Mouse (Mus musculus): ENCODE results near the gene Gna15. TPM values are rescaled to one million over a fixed set of nuclear protein-coding genes. Genes with fewer than 3 reads are reported as not detected.

Gene Gna15
- total RNA-seq (2021), result 1 to 10 TPM; 1.1 to 1.8 TPM
- long read RNA-seq, experiment 1, result 0 reads
- long read RNA-seq, experiment 2, partial matches to known transcripts, result 0 of 3 reads
- long read RNA-seq, experiment 2, other reads (novel, unspliced or antisense), result 1 of 3 reads

DNA sequence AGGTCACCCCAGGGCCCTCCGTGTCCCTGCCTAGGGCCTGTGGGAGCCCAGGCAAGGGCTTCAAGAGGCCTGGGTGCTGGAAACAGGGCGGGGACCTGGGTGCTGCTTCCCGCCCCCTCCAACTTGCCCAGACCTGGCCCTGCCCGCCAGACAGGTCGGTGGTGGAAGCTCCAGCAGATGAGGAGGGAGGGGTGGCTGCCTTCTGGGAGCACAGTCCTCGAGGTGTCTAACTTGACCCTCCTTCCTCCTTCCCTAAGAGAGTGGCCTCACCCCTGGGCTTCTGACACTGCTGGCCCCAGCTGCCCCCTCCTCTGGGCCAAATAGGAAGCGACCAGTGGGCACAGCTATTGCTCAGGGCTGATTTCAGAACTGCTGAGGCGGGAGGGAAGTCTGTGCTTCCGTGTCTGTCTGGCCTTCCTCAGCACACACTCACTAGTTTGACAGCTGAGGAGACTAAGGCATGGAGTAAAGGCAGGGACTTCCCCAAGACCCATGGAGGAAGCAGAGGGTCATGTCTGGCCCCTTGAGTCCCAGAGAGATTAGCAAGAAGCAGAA, at the start of gene Gna15:
Gene Gna15 (minus strand): TSS at position 175 of the 555 bp plus-strand sequence.
- no peak for DNase-seq (ENCODE audit: low spot score in 2 of 2)

DNA sequence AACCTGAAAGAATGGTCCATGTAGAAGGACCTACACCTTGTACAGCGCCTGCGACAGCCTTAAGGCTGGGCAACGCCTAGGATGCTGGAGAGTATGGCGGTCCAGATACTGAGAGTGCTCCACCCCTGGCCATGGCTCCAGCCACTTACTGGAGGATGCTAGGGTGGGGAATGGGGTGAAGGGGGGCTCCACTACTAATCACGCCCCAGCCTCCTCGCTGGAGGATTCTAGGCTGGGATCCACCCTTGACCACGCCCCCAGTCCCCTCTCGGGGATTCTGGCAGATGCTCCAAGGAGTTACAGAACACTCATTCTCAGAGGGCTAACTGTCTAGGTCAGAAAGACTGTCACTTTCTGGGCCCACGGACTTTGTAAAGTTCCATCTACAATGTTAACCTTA, 49.0 kb upstream of the Gna15 start:
- DNase-seq (ENCODE audit: low spot score in 2 of 2), result peak in 1 of 2 experiments; percentile 45

DNA sequence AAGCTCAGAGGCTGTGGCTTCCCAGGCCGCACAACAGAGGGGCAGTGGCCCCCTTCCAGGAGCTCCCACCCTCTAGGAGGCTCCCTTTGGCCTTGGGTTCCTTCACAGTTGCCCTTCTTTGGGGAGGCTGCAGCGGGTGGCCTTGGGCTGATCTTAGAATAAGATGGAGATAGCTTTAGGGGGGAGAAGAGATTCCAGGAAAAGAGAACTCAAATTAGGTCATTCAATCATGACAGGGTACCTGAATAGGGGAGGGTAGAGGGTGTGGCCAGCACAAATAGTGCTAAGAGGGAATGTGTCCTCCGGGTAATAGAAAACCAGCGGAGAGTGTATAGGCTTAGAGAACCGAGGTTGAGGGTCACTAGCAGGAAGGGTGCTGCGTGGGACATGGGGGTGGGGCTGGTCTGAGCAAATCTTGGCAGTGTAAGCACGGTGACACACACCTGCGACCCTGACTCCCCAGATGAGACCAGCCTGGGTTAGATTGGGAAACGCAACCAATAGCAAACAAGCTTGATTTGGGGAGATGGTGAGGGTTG, 48.2 kb upstream of the Gna15 start:
- DNase-seq (ENCODE audit: low spot score in 2 of 2), result no peak

DNA sequence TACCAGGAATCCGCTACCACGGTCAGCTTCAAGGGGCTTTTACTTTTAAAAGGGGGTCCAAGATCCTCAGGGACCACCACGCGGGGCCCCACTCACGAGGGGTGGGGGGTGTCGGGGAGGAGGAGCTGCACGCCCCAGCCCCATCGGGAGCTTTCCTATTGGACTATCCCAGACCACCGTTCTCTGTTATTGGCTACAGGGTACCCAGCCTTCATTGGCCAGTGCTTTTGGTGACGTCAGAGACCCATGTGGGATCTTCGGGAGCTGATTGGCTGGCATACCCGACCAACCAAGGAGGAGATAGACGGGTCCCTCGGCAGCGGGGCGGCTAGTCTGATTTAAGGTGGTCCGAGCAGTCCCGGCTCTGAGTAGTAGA, 47.5 kb upstream of the Gna15 start:
- peak; percentile 95 to 97 for DNase-seq (ENCODE audit: low spot score in 2 of 2)

DNA sequence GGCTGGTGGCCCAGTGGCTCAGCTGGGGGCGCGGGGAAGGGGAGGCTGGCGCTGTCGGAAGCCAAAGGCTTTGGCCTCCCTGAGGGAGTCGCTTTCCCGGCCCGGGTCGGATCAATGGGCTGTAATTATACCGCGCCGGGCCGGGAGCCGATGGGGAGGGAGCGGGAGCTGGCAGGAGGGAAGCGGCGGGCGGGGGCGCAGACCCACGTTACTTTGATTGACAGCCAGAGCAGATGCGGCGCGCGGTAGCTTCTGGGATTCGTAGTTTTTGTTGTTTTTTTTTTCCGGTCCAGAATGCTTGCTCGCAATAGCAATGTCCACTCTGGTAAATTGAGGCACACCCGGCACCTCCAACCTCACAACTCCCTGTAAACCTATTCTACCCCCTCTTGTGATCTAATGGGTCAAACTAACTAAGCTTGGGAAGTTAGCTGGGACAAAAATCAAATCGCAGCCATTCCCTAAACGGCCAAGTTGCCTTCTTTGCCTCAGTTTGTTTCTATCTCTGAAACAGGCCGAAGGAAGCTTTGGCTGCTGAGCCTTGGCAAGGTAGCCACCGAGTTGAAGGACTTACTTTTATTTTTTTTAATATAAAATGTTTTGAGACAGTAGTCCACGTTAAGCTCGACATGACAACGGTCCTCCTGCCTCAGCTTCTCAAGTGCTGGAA, 46.9 kb upstream of the Gna15 start:
- peak; percentile 93 to 96 for DNase-seq (ENCODE audit: low spot score in 2 of 2)

DNA sequence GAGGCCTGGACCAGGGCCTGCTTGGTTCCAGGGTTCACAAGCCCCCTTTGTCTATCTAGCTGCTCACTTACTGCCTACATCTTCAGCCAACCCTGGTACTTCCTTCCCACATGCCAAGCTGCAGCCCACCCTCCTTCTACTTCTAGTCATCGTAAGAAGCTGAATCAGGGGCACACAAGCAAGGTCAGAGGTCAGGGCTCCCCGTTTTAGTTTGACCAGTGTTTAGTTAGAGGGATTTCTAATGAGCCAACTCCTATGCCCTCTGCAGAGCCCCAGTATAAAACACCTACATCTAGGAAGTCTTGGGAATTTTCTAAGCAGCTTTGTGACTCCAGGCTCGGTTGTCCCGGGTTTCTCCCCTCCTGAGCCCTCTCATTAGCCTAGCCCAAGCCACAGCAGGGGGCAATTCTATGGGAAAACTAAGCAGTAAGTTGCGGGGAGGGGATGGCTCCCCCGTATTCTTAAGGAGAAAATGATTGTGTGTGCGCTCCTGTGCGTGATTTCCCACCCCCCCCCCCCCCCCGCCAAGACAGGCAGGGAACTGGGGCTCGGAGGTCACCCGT, 46.3 kb upstream of the Gna15 start:
- DNase-seq (ENCODE audit: low spot score in 2 of 2), result no peak

DNA sequence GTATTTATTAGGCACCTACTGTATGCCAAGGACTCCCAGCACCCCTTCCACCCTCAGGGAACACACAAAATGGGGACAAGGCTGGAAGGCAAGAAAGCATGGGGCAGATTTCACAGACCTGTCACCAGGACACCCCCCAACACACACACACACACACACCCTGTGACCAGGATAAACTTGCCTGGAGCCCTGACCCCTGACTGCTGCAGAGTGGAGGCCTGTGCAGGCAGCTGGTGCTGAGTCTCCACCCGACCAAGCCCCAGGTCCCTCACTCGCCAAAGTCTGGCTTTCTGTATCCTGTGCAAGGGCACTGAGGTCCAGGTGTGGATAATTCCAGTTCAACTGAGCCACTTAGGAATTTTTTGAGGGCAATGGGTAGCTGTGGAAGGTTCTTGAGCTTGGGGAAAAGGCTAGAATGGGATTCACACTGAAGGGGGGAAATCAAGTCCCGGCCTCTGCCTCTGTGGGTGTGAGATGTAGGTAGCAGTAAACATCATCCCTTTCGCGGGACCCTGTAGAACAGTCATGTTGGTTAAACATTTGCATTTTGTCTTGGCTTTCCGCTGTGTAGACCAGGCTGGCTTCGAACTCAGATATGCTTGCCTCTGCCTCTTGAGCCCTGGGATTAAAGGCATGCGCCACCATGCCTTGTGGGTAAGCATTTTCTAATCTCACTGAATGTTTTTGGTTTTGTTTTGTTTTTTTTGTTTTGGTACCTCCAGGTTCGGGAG, 45.6 kb upstream of the Gna15 start:
- no peak for DNase-seq (ENCODE audit: low spot score in 2 of 2)

DNA sequence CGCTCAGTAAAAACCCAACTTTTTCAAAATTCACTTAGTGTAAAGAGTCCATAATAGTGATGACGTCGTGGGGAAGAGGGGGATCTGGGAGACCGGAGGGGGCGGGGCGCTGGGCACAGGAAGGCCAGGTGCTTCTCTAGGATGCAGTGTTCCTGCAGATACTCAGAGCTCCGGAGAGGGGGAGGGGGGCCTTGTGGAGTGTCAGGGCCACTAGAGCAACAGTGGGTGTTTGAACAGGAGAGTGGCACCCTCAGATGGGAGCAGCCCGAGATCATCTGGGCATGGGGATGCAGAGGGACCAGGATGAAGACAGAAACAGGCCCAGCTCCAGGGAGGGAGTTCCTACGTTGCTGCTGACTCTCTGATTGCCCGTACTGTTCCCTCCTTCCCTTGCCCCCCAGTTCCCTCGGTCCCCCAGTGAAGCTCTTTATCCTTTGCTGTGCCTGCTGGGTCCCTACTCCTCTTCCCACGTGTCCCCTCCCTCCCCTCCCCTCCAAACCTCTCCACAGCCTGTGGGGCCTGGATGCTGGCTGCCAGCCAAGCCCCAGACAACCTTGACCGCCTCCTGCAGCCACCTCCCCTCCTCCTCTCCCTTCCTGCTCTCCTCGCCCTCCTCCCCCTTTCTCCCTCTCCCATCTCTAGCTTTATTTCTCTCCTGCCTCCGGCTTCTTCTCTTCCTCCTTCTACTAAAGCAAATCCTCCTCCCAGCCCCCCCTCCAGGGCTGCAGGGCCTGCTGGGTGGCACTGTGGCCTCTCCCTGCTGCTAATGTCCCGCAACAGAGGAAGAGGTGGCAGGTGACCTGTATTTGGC, 44.6 kb upstream of the Gna15 start:
- no peak for DNase-seq (ENCODE audit: low spot score in 2 of 2)

DNA sequence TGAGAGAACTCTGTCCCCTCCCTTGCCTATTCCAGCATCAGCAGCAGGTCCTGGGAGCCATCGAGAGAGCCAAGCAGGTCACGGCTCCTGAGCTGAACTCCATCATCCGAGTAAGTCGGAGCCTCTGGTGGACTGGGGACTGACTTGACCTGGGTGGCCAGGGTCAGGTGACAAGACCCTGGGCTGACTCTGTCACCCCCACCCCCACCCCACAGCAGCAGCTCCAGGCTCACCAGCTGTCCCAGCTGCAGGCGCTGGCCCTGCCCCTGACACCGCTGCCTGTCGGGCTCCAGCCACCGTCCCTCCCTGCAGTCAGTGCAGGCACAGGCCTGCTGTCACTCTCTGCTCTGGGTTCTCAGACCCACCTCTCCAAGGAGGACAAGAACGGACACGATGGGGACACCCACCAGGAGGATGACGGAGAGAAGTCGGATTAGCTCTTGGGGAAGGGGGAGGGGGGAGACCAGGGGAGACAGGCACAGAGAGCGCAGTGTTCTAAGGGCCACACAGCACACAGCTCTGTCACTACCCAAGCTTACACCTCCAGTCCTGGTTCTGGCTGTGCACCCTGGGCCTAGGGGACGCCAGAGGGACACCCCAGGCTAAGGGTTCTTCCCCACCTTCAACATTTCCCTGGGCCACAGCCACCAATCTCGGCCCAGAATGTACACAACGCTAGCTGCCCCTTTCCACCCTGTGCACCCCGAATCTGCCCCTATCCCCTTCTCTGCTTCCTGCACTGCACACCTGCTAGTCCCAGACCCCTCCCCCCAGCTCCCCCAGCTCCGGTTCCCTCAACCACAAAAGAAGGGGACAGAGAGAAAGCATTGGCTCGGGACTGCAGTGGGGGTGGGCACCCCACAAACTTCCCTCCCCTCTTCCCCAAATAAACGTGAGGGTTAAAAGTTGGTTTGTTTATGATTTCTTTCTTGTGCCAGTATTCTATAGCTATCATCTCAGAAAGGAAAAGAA, 41.5 kb upstream of the Gna15 start:
- no peak for DNase-seq (ENCODE audit: low spot score in 2 of 2)

DNA sequence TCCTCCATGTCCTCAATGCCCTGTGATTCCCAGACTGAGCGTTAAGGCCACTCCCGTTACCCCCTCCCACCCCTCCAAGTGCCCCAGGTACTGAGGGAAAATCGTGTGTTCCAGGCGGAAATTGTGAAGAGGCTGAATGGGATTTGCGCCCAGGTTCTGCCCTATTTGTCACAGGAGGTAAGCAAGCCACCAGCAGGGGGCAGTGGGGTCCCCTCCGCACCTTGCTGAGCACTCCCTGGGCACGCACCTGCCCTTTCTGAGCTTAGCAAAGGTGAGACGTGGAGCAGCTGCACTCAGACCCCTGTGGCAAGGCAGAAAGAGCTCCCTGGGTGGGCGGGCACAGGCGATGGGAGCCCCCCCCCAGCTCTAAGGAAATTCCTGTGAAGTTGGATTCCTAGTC, 40.7 kb upstream of the Gna15 start:
- no peak for DNase-seq (ENCODE audit: low spot score in 2 of 2)

DNA sequence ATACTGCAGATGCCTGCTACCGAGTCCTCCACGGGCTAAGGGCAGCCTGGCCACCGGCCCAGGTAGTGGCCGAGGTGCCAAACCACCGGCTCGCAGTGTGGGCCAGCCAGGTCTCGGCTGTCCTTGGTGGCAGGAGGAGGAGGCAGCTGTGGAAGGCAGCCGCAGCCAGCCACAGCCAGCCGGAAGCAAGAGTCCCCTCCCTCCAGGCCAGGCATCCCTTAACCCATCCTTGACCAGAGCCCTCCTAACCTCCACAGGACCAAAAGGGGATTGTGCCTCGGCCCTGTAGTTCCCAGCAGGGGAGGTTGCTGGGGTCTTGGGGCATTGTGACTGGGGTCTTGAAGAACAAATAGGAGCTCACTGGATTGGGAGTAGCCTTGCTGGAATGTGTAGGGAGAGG, 40.2 kb upstream of the Gna15 start:
- DNase-seq (ENCODE audit: low spot score in 2 of 2), result peak in 1 of 2 experiments; percentile 65

DNA sequence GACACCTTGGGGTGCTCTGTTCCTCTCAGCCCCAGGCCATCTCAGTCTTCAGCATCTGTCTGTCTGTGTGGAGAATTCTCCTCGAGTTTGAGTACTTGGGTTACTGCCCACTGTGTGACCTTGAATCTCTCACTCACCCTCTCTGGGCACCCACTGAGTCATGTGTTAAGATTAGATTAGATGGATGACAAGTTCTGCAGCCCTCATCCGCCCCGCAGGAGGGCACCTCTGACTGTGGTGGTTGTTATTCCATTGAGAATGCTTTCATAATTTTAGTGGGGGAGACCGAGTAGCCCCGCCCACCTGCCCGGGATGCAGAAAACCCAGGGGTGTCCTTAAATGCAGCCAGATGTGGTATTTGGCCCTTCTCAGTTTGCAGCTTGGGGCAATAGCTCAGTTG, 39.5 kb upstream of the Gna15 start:
- no peak for DNase-seq (ENCODE audit: low spot score in 2 of 2)

DNA sequence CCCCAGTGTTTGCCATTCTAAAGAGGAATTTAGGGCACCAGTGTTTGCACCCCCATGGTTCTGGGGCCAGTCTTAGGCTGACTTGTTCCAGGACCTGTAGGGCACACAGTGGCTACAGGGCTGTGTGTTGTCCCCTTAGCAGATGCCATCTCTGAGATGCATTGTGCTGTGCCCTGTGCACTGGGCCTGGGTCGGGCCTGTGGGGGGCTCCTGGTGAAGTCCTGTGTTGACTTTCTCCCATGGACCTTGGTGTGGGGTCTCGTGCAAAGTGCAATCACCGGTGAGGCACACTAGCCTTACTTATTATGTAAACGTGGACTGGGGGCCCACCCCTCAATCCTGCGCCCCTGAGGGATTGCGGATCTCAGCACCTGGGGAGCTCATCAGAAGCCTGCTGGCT, 38.4 kb upstream of the Gna15 start:
- DNase-seq (ENCODE audit: low spot score in 2 of 2), result no peak

DNA sequence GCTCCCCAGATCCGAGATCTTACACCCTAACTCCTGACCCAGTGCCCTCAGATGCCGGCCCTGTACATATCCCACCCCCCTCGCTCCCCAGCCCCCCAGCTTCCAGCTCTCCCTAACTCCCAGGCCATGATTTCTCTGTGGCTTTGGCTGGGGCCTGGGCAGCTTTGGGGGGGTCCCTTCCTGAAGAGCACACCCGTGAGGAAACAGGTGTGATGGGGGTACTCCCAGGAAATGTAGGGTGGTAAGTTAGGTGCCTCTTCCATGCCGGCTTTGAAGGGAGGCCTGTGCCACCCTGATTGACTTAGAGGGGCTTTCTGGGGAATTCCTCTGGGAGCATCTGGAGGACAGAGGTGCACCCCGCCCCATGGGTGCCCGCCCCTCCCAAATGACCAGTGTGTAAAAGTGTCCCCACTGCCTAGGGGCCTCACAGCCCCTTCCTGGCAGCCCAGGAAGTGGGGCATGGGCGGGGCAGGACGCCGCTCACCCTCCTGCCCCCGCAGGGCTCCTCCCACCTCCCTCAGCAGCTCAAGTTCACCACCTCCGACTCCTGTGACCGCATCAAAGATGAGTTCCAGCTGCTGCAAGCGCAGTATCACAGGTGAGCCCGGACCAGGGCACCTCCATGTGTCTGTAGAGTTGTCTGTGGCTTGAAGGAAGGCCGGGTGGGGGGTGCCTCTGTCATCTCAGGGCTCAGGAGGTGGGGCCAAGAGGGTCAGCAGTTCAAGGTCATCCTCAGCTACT, 36.9 kb upstream of the Gna15 start:
- no peak for DNase-seq (ENCODE audit: low spot score in 2 of 2)

DNA sequence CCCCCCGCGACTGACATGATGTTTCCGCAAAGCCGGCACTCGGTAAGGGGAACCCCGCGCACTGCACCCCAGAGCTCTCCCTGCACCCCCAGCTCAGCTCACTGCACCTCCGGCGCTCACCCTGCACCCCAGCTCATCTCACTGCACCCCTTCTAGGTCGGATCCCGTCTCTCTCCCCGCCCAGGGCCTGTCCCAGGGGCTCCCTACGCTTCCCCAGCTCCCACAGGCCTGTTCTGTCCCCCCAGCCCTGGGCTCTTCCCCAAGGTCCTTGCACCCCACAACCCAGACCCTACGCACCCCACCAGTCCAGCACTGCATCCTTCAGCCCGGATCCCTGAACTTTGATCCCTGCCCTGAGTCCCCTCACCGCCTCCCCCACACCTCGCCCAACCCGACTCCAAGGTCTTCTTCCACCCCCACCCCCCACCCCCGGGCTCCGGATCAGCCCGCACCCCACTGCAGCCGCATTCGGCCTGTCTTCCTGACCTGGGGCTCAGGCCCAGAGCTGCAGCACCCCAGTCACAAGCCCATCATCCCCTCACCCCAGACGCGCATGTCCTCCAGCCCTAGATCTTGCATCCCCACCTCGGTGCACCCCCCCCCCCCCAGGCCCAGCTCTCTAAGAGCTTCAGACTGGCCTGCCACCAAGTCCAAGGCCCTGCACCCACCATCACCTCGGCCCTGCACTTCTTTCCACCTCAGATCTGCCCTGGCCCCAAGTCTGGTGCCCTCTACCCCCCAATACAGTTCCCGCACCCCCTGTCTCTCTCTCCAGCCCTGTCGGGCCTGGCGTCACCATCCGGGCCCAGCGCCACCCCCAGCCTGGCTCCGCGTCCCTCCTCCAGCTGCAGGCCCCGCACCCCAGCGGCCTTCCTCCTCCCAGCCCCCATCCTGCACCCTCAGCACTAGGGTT, 35.9 kb upstream of the Gna15 start:
- peak; percentile 65 to 79 for DNase-seq (ENCODE audit: low spot score in 2 of 2)

DNA sequence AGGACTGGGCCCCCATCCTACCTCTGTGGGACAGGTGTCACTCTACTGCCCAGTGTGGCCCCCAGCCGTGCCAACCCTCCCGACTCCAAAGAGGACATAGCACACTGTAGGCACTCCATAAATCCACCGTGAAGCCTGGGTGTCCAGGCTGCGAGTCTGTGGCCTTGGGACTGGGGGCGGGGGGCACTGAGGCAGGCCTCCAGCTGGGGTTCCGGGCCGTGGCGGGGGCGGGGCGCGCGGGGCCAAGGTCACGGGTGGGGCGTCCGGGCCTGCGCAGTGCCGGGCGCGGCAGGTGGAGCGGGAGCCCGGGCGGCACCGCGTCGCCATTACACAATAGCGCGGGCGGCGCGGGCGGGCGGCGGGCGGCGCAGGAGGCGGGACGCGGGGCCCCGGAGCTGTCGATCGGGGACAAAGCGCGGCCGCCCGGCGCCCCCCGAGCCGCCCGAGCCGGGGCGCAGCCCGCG, 35.2 kb upstream of the Gna15 start, which contains the start of gene Aes:
Gene Aes (plus strand): TSS at position 326 of the 464 bp plus-strand sequence.
- DNase-seq (ENCODE audit: low spot score in 2 of 2), result peak; percentile 71 to 80

DNA sequence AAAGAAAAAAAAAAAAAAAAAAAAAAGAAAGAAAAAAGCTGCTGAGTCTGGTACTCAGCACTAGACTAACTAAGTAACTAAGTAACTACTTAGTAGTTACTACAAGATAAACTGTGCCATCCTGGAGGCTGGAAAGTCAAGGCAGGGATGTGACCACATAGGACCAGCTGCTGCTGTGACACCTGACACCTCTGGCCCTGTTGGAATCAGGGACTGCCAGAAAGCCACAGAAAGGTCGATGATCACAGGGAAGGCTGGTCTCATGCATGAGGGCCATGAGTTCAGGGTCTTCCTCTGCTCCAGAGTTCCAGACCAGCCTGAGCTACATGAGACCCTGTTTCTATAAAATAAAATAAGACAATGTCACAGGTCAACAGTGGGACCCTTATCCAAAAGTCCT, 33.5 kb upstream of the Gna15 start:
- no peak for DNase-seq (ENCODE audit: low spot score in 2 of 2)

DNA sequence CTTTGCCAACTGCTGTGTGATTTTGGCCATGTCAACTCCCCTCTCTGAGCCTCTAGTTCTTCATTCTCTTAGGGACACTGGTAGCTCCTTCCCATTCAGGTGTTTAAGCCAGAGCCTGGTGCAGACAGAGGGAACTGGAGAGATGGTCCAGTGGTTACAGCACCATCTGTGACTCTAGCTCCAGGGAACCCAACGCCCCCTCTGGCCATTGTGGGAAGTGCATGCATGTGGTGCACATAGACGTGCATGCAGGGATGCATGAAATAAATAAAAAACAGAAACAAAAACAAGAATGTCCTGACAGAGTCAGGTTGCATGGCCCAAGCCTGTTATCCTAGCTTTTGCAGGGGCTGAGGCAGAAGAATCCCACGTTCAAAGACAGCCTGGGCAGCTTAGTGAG, 32.3 kb upstream of the Gna15 start:
- no peak for DNase-seq (ENCODE audit: low spot score in 2 of 2)

All from gastrocnemius, postnatal 4 days (tissue).